Mouse (Mus musculus) neutrophil, adult 83 days (primary cell): ENCODE measurements around the gene Secisbp2l. TPM values are rescaled to one million over a fixed set of nuclear protein-coding genes. Genes with fewer than 3 reads are reported as not detected.

Experiments
- total RNA-seq, 2 experiments: library from RNA; stranded (reverse); gene quantifications; one replicate each; pipeline ENCODE4 v1.2.4; 2023

Gene Secisbp2l
- total RNA-seq: 10 to 100 TPM; 25.5 to 25.8 TPM

DNA sequence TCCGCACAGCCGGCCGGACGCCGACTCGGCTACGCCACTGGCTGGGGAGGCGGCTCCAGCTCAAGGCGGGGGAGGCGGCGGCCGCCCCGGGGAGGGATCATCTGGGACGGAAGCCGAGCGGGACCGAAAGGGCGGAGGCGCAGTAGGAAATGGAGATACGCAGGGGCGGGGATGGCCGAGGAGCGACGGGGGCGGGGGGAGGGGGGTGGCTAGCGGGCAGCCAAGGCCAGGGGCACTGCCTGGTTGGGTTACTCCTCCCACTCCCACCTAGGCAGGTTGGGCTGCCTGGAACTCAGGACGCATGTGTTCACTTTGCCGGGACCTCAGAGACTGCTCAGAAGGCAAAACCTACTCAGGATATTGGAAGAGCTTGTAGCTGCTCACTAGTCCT is at the start of gene Secisbp2l:
Secisbp2l (minus strand) TSS at position 152 of the 391 bp plus-strand sequence.

DNA sequence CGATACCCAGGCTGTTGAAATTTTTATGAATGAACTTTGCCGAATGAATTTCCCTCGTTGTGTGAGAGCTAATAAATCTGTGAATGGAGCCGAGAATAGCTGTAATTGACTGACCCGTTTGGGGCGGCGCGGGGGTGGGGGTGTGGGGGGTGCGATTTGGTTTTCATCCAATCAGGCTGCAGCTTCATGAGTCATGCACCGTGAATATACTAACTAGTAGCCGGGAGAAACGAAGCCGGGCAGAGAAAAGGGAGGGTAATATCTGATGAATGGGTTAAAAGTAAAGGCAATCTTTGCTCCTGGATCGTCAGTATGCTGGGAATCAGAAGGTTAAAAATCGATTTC is 58.6 kb downstream of the Secisbp2l start, which contains the start of gene Shc4:
Shc4 (minus strand) TSS at position 63 of the 345 bp plus-strand sequence.

Other genes with a start within 250 kb of the Secisbp2l start
- 10 to 100 TPM; 13.4 to 14.1 TPM for gene Cep152, start 157.8 kb downstream of the Secisbp2l start, total RNA-seq
- gene Eid1, start 109.8 kb downstream of the Secisbp2l start, total RNA-seq: 10 to 100 TPM; 27.3 to 31.2 TPM
- gene Shc4, start 58.7 kb downstream of the Secisbp2l start, total RNA-seq: under 1 TPM; 0.24 to 0.33 TPM
- gene Galk2, start 76.2 kb upstream of the Secisbp2l start, total RNA-seq: 10 to 100 TPM; 10.7 to 11.9 TPM
- 10 to 100 TPM; 40.5 to 40.9 TPM for gene Cops2, start 76.3 kb upstream of the Secisbp2l start, total RNA-seq